Mouse (Mus musculus): ENCODE measurements around the gene Vcpkmt. TPM values are rescaled to one million over a fixed set of nuclear protein-coding genes. Genes with fewer than 3 reads are reported as not detected.

Vcpkmt gene
- polyA plus RNA-seq, 1 experiment from 2014 or later, result 21.5 TPM

GRCm38 (mm10) chr12:69582216-69582612 lies 614 bp downstream of the Vcpkmt start:
- Histone ChIP-seq H3K4me1 (replicated peaks; ENCODE audit: insufficient read depth, low read length) (0 out of 2 replicates have a peak, but pooled peaks cover 14% of the 10 kb centered on the region), H3K9ac (ENCODE audit: low read depth, low read length) (peak overlapping the region; percentile 87), H3K27me3 (ENCODE audit: insufficient read depth, low read length) (no peaks in the 10 kb centered on the region), H3K4me2 (ENCODE audit: low read length) (peak overlapping the region; percentile 90), H3K9me3 (replicated peaks; ENCODE audit: low read length) (no peaks in the 10 kb centered on the region), H3K27ac (no peak overlapping the region), H3K36me3 (ENCODE audit: insufficient read depth, low read length) (peaks cover 24% of the 10 kb centered on the region), H3K4me3 (replicated peaks; ENCODE audit: low read depth, low read length) (peak overlapping the region; percentile 80)
- ATAC-seq (replicated peaks; ENCODE audit: low FRiP score, low read depth) (no peak), DNase-seq (ENCODE audit: low spot score) (no peak)
- 24% methylated on average over 9 of the region's 9 CpGs for WGBS
- no peak for TF ChIP-seq CTCF (IDR thresholded peaks at IDR 0.05; ENCODE audit: low read depth)

GRCm38 (mm10) chr12:69579623-69580022 lies 3.2 kb downstream of the Vcpkmt start:
- Histone ChIP-seq H3K9me3 (replicated peaks; ENCODE audit: low read length) (no peaks in the 10 kb centered on the region), H3K9ac (ENCODE audit: low read depth, low read length) (no peak overlapping the region), H3K4me3 (replicated peaks; ENCODE audit: low read depth, low read length) (no peak overlapping the region), H3K4me2 (ENCODE audit: low read length) (no peak overlapping the region), H3K4me1 (replicated peaks; ENCODE audit: insufficient read depth, low read length) (0 out of 2 replicates have a peak, but pooled peaks cover 14% of the 10 kb centered on the region), H3K27me3 (ENCODE audit: insufficient read depth, low read length) (no peaks in the 10 kb centered on the region), H3K27ac (no peak overlapping the region), H3K36me3 (ENCODE audit: insufficient read depth, low read length) (peaks cover 16% of the 10 kb centered on the region)
- no peak for TF ChIP-seq CTCF (IDR thresholded peaks at IDR 0.05; ENCODE audit: low read depth)
- DNase-seq (ENCODE audit: low spot score), result no peak
- ATAC-seq (replicated peaks; ENCODE audit: low FRiP score, low read depth), result no peak
- 81% methylated on average over 5 of the region's 5 CpGs for WGBS

- no peak overlapping the region for H3K4me3 ChIP-seq (replicated peaks; ENCODE audit: low read depth, low read length)
- no peak overlapping the region for H3K9ac ChIP-seq (ENCODE audit: low read depth, low read length)
- H3K9me3 ChIP-seq (replicated peaks; ENCODE audit: low read length), result no peaks in the 10 kb centered on the region
- H3K4me1 ChIP-seq (replicated peaks; ENCODE audit: insufficient read depth, low read length), result peaks cover 6% of the 10 kb centered on the region; the same call in 1 of the 2 replicates
- peaks cover 12% of the 10 kb centered on the region; the same call in 1 of the 2 replicates for H3K36me3 ChIP-seq (ENCODE audit: insufficient read depth, low read length)
- DNase-seq (ENCODE audit: low spot score) (no peak), ATAC-seq (replicated peaks; ENCODE audit: low FRiP score, low read depth) (no peak)
- WGBS, result 70% methylated on average over 9 of the region's 9 CpGs
- no peak overlapping the region for H3K4me2 ChIP-seq (ENCODE audit: low read length)
- no peaks in the 10 kb centered on the region for H3K27me3 ChIP-seq (ENCODE audit: insufficient read depth, low read length)
- TF ChIP-seq CTCF (IDR thresholded peaks at IDR 0.05; ENCODE audit: low read depth), result no peak
- H3K27ac ChIP-seq, result no peak overlapping the region
Measured at GRCm38 (mm10) chr12:69576120-69576627, 6.7 kb downstream of the Vcpkmt start.

- Histone ChIP-seq H3K36me3 (ENCODE audit: insufficient read depth, low read length) (peaks cover 9% of the 10 kb centered on the region; the same call in 1 of the 2 replicates), H3K27me3 (ENCODE audit: insufficient read depth, low read length) (no peaks in the 10 kb centered on the region), H3K4me1 (replicated peaks; ENCODE audit: insufficient read depth, low read length) (peaks cover 6% of the 10 kb centered on the region; the same call in 1 of the 2 replicates), H3K27ac (no peak overlapping the region), H3K9me3 (replicated peaks; ENCODE audit: low read length) (no peaks in the 10 kb centered on the region), H3K4me2 (ENCODE audit: low read length) (peak overlapping the region; percentile 54), H3K4me3 (replicated peaks; ENCODE audit: low read depth, low read length) (peak overlapping the region; percentile 33), H3K9ac (ENCODE audit: low read depth, low read length) (peak overlapping the region; percentile 47; the same call in 1 of the 2 replicates)
- TF ChIP-seq CTCF (IDR thresholded peaks at IDR 0.05; ENCODE audit: low read depth), result peak; percentile 79
- ATAC-seq (replicated peaks; ENCODE audit: low FRiP score, low read depth) (no peak), DNase-seq (ENCODE audit: low spot score) (peak; percentile 94)
- WGBS, result 13% methylated on average over 17 of the region's 17 CpGs
Measured at GRCm38 (mm10) chr12:69573916-69574881, 8.6 kb downstream of the Vcpkmt start.

GRCm38 (mm10) chr12:69573271-69573670 lies 9.6 kb downstream of the Vcpkmt start:
- H3K4me1 ChIP-seq (replicated peaks; ENCODE audit: insufficient read depth, low read length), result peaks cover 6% of the 10 kb centered on the region; the same call in 1 of the 2 replicates
- no peak overlapping the region for H3K4me2 ChIP-seq (ENCODE audit: low read length)
- no peaks in the 10 kb centered on the region for H3K9me3 ChIP-seq (replicated peaks; ENCODE audit: low read length)
- H3K9ac ChIP-seq (ENCODE audit: low read depth, low read length), result no peak overlapping the region
- no peak overlapping the region for H3K27ac ChIP-seq
- H3K4me3 ChIP-seq (replicated peaks; ENCODE audit: low read depth, low read length), result no peak overlapping the region
- H3K36me3 ChIP-seq (ENCODE audit: insufficient read depth, low read length), result peaks cover 8% of the 10 kb centered on the region; the same call in 1 of the 2 replicates
- H3K27me3 ChIP-seq (ENCODE audit: insufficient read depth, low read length), result no peaks in the 10 kb centered on the region
- TF ChIP-seq CTCF (IDR thresholded peaks at IDR 0.05; ENCODE audit: low read depth), result no peak
- ATAC-seq (replicated peaks; ENCODE audit: low FRiP score, low read depth) (no peak), DNase-seq (ENCODE audit: low spot score) (no peak)
- 91% methylated on average over 8 of the region's 8 CpGs for WGBS

- H3K36me3 ChIP-seq (ENCODE audit: insufficient read depth, low read length), result no peaks in the 10 kb centered on the region
- H3K9me3 ChIP-seq (replicated peaks; ENCODE audit: low read length), result no peaks in the 10 kb centered on the region
- DNase-seq (ENCODE audit: low spot score) (no peak), ATAC-seq (replicated peaks; ENCODE audit: low FRiP score, low read depth) (no peak)
- H3K9ac ChIP-seq (ENCODE audit: low read depth, low read length), result no peak overlapping the region
- no peak overlapping the region for H3K4me2 ChIP-seq (ENCODE audit: low read length)
- 81% methylated on average over 3 of the region's 3 CpGs for WGBS
- no peak overlapping the region for H3K4me3 ChIP-seq (replicated peaks; ENCODE audit: low read depth, low read length)
- H3K27me3 ChIP-seq (ENCODE audit: insufficient read depth, low read length), result no peaks in the 10 kb centered on the region
- H3K4me1 ChIP-seq (replicated peaks; ENCODE audit: insufficient read depth, low read length), result peaks cover 6% of the 10 kb centered on the region; the same call in 1 of the 2 replicates
- H3K27ac ChIP-seq, result no peak overlapping the region
- no peak for TF ChIP-seq CTCF (IDR thresholded peaks at IDR 0.05; ENCODE audit: low read depth)
Measured at GRCm38 (mm10) chr12:69569926-69570325, 12.9 kb downstream of the Vcpkmt start.

Measured in kidney, postnatal 0 days (tissue).